Mouse (Mus musculus) olfactory bulb, adult 2 months (tissue): ENCODE measurements around the gene Wdtc1.

Experiments
- CTCF ChIP-seq: fragments of 200-500 bp; IDR thresholded peaks from 2 replicates; pipeline ENCODE4 v1.5.1; 2012; ENCODE audit warnings: low read depth, mild to moderate bottlenecking, low read length, moderate library complexity; ENCODE audit not compliant: insufficient read depth
- POLR2A ChIP-seq: fragments of 200-500 bp; IDR thresholded peaks from 2 replicates; pipeline ENCODE4 v1.6.1; 2012; ENCODE audit warnings: mild to moderate bottlenecking, low read depth, low read length, moderate library complexity; ENCODE audit not compliant: insufficient read depth

- TF ChIP-seq POLR2A (no peak), CTCF (no peak)
Observed at GRCm38 (mm10) chr4:133285299-133285698, 68.0 kb downstream of the Wdtc1 start.
